Mouse (Mus musculus) bone marrow macrophage, adult 2 months (primary cell): Measurements from ENCODE around the gene Il1a.

Source experiments
- CTCF ChIP-seq: IDR thresholded peaks from 2 replicates; pipeline ENCODE4 v1.5.1; 2012; ENCODE audit warnings: low read depth, mild to moderate bottlenecking, low read length, moderate library complexity
- POLR2A ChIP-seq: IDR thresholded peaks from 2 replicates; pipeline ENCODE4 v1.6.1; 2012; ENCODE audit warnings: mild to moderate bottlenecking, low read depth, low read length, borderline replicate concordance

DNA sequence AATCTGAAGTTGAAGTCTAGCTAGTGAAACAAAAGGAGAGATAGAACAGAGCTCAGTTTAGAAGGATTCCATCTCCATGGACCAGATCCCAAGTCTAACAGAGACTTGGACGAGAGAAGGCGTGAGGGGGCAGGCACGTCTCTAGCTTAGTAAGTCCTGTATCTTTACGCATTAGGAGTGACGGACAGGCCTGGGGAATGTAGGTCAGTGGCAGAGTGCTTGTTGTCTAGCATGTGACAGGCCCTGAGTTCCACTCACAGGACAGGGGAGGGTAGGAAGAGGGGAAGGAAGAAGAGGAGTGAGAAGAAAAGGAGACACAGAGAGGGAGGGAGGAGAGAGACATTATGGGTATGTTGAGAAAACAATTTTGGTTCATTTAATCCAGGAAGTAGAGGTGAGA is 14.7 kb downstream of the Il1a start:
- TF ChIP-seq CTCF (no peak), POLR2A (no peak)
